Mouse (Mus musculus): ENCODE measurements at regions not wholly inside any gene's neighbourhood (a gene's known extent, or its start where the extent isn't known, plus 50 kb on each side); places are given as distances from the start of the nearest gene placed in this dataset.

- TF ChIP-seq POLR2A (IDR thresholded peaks at IDR 0.05; ENCODE audit: insufficient read depth, low read length) (no peak), EP300 (IDR thresholded peaks at IDR 0.05; ENCODE audit: insufficient read depth, low read depth, low read length) (no peak), CTCF (IDR thresholded peaks at IDR 0.05; ENCODE audit: low read depth, low read length) (no peak)
These were observed 704.6 kb downstream of the Robo2 start for GRCm38 (mm10) chr16:73707051-73707450.

GRCm38 (mm10) chr16:73689274-73689673 is 722.4 kb downstream of the Robo2 start:
- Histone ChIP-seq H3K27ac (ENCODE audit: insufficient read depth, low read length) (no peak overlapping the region), H3K9me3 (replicated peaks; ENCODE audit: control insufficient read depth, insufficient read depth, low read length, poor library complexity, severe bottlenecking) (no peaks in the 10 kb centered on the region), H3K27me3 (ENCODE audit: control insufficient read depth, insufficient read depth, low read length, poor library complexity, severe bottlenecking) (no peaks in the 10 kb centered on the region), H3K9ac (ENCODE audit: low read depth, poor library complexity, severe bottlenecking) (no peak overlapping the region), H3K4me1 (ENCODE audit: control insufficient read depth, insufficient read depth, low read length) (no peaks in the 10 kb centered on the region), H3K4me3 (ENCODE audit: low read depth, low read length) (no peak overlapping the region), H3K36me3 (ENCODE audit: control insufficient read depth, insufficient read depth, low read length, poor library complexity, severe bottlenecking) (no peaks in the 10 kb centered on the region)
- TF ChIP-seq EP300 (IDR thresholded peaks at IDR 0.05; ENCODE audit: insufficient read depth, low read depth, low read length) = no peak
- no peak for TF ChIP-seq CTCF (IDR thresholded peaks at IDR 0.05; ENCODE audit: low read depth, low read length)
- no peak for TF ChIP-seq POLR2A (IDR thresholded peaks at IDR 0.05; ENCODE audit: insufficient read depth, low read length)

More at GRCm38 (mm10) chr16:73707051-73707450, 704.6 kb downstream of the Robo2 start:
- Histone ChIP-seq H3K4me3 (ENCODE audit: low read depth, low read length) (no peak overlapping the region), H3K9me3 (replicated peaks; ENCODE audit: control insufficient read depth, insufficient read depth, low read length, poor library complexity, severe bottlenecking) (no peaks in the 10 kb centered on the region), H3K4me1 (ENCODE audit: control insufficient read depth, insufficient read depth, low read length) (no peaks in the 10 kb centered on the region), H3K9ac (ENCODE audit: low read depth, poor library complexity, severe bottlenecking) (no peak overlapping the region), H3K27me3 (ENCODE audit: control insufficient read depth, insufficient read depth, low read length, poor library complexity, severe bottlenecking) (no peaks in the 10 kb centered on the region), H3K36me3 (ENCODE audit: control insufficient read depth, insufficient read depth, low read length, poor library complexity, severe bottlenecking) (no peaks in the 10 kb centered on the region), H3K27ac (ENCODE audit: insufficient read depth, low read length) (no peak overlapping the region)

DNA sequence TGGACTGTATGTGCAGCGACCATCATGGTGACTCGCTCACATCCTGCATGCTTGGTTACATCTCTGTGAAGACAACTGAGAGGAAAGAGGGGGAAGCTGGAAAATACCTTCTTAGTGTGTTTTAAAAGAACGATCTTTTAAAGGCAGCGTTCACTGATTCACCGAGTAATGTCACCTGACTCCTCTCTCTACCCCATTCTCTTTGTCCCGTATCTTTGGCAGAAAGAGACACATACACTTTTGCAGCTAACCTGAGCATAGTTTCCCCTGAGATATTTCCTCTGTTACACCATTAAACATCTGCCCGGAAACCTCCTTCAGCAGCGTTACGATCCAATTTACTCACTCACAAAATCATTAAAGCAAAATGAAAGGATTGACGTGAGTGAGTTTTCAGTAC is 731.8 kb downstream of the Robo2 start:
- H3K9me3 ChIP-seq (replicated peaks; ENCODE audit: control insufficient read depth, insufficient read depth, low read length, poor library complexity, severe bottlenecking) = 0 out of 2 replicates have a peak, but pooled peaks cover 4% of the 10 kb centered on the region
- no peaks in the 10 kb centered on the region for H3K27me3 ChIP-seq (ENCODE audit: control insufficient read depth, insufficient read depth, low read length, poor library complexity, severe bottlenecking)
- H3K4me1 ChIP-seq (ENCODE audit: control insufficient read depth, insufficient read depth, low read length) = no peaks in the 10 kb centered on the region
- H3K9ac ChIP-seq (ENCODE audit: low read depth, poor library complexity, severe bottlenecking) = no peak overlapping the region
- H3K4me3 ChIP-seq (ENCODE audit: low read depth, low read length) = no peak overlapping the region
- H3K27ac ChIP-seq (ENCODE audit: insufficient read depth, low read length) = no peak overlapping the region
- H3K36me3 ChIP-seq (ENCODE audit: control insufficient read depth, insufficient read depth, low read length, poor library complexity, severe bottlenecking) = no peaks in the 10 kb centered on the region
- TF ChIP-seq EP300 (IDR thresholded peaks at IDR 0.05; ENCODE audit: insufficient read depth, low read depth, low read length) (no peak), CTCF (IDR thresholded peaks at IDR 0.05; ENCODE audit: low read depth, low read length) (no peak), POLR2A (IDR thresholded peaks at IDR 0.05; ENCODE audit: insufficient read depth, low read length) (no peak)

DNA sequence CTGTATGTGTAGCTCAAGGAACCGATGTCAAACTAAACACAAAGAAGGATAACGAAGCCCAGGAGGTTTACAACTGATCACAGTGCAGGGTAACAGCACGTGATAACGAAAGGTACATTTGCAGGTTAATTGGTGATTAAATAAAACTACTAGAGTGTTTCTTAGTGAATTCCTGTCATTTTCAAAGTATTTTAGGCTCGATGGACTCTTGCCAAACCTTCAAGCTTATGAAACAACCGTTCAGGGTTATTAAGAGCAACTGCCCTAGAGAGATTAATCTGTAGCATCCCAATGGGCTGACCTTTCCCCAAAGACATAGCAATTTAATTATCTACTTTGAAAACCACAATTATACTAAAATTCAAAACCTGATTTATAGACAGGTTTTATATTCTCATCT is 741.1 kb downstream of the Robo2 start:
- Histone ChIP-seq H3K9ac (ENCODE audit: low read depth, poor library complexity, severe bottlenecking) (no peak overlapping the region), H3K27me3 (ENCODE audit: control insufficient read depth, insufficient read depth, low read length, poor library complexity, severe bottlenecking) (no peaks in the 10 kb centered on the region), H3K9me3 (replicated peaks; ENCODE audit: control insufficient read depth, insufficient read depth, low read length, poor library complexity, severe bottlenecking) (no peaks in the 10 kb centered on the region), H3K4me3 (ENCODE audit: low read depth, low read length) (no peak overlapping the region), H3K27ac (ENCODE audit: insufficient read depth, low read length) (no peak overlapping the region), H3K4me1 (ENCODE audit: control insufficient read depth, insufficient read depth, low read length) (no peaks in the 10 kb centered on the region), H3K36me3 (ENCODE audit: control insufficient read depth, insufficient read depth, low read length, poor library complexity, severe bottlenecking) (no peaks in the 10 kb centered on the region)
- TF ChIP-seq CTCF (IDR thresholded peaks at IDR 0.05; ENCODE audit: low read depth, low read length) (no peak), POLR2A (IDR thresholded peaks at IDR 0.05; ENCODE audit: insufficient read depth, low read length) (no peak), EP300 (IDR thresholded peaks at IDR 0.05; ENCODE audit: insufficient read depth, low read depth, low read length) (no peak)

GRCm38 (mm10) chr16:73652976-73653690 is 758.5 kb downstream of the Robo2 start:
- no peak for TF ChIP-seq POLR2A (IDR thresholded peaks at IDR 0.05; ENCODE audit: insufficient read depth, low read length)
- no peak for TF ChIP-seq EP300 (IDR thresholded peaks at IDR 0.05; ENCODE audit: insufficient read depth, low read depth, low read length)
- TF ChIP-seq CTCF (IDR thresholded peaks at IDR 0.05; ENCODE audit: low read depth, low read length) = no peak
- no peaks in the 10 kb centered on the region for H3K4me1 ChIP-seq (ENCODE audit: control insufficient read depth, insufficient read depth, low read length)

DNA sequence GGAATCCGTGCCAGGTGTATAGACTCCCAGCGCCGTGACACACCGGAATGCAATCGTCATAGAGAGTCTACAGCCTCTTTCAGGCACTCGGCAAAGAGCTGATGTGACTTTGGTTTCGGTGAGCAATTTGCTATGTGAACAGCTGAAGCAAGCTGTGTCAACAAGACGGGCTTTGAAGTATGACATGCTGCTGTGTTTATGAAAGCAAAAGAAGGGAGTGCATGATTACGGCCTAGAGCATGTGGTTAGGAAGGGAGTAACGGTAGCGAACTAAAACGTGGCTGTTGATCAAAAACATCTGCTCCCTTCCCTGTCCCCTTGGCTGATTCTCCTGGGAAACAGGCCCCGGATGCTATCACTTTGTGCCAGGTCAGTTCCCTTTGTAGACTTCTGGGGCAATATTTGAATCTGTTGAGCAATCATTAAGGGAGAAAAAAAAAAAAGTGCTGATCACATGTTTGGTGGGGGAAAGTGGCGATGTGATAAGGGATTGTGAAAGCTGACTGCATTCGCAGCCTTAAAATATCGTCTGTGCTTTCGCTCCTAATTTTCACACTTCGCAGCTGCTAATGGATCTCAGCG is 764.3 kb downstream of the Robo2 start:
- H3K4me3 ChIP-seq (ENCODE audit: low read depth, low read length) = no peak overlapping the region
- TF ChIP-seq POLR2A (IDR thresholded peaks at IDR 0.05; ENCODE audit: insufficient read depth, low read length) (no peak), EP300 (IDR thresholded peaks at IDR 0.05; ENCODE audit: insufficient read depth, low read depth, low read length) (no peak), CTCF (IDR thresholded peaks at IDR 0.05; ENCODE audit: low read depth, low read length) (no peak)
- no peaks in the 10 kb centered on the region for H3K36me3 ChIP-seq (ENCODE audit: control insufficient read depth, insufficient read depth, low read length, poor library complexity, severe bottlenecking)
- H3K9ac ChIP-seq (ENCODE audit: low read depth, poor library complexity, severe bottlenecking) = no peak overlapping the region
- no peaks in the 10 kb centered on the region for H3K4me1 ChIP-seq (ENCODE audit: control insufficient read depth, insufficient read depth, low read length)
- no peaks in the 10 kb centered on the region for H3K9me3 ChIP-seq (replicated peaks; ENCODE audit: control insufficient read depth, insufficient read depth, low read length, poor library complexity, severe bottlenecking)
- H3K27ac ChIP-seq (ENCODE audit: insufficient read depth, low read length) = no peak overlapping the region
- H3K27me3 ChIP-seq (ENCODE audit: control insufficient read depth, insufficient read depth, low read length, poor library complexity, severe bottlenecking) = no peaks in the 10 kb centered on the region; the same call in 1 of the 2 replicates

More at GRCm38 (mm10) chr16:73652976-73653690, 758.5 kb downstream of the Robo2 start:
- H3K9me3 ChIP-seq (replicated peaks; ENCODE audit: control insufficient read depth, insufficient read depth, low read length, poor library complexity, severe bottlenecking) = no peaks in the 10 kb centered on the region
- H3K9ac ChIP-seq (ENCODE audit: low read depth, poor library complexity, severe bottlenecking) = no peak overlapping the region
- H3K27me3 ChIP-seq (ENCODE audit: control insufficient read depth, insufficient read depth, low read length, poor library complexity, severe bottlenecking) = no peaks in the 10 kb centered on the region
- H3K27ac ChIP-seq (ENCODE audit: insufficient read depth, low read length) = no peak overlapping the region
- H3K36me3 ChIP-seq (ENCODE audit: control insufficient read depth, insufficient read depth, low read length, poor library complexity, severe bottlenecking) = no peaks in the 10 kb centered on the region
- H3K4me3 ChIP-seq (ENCODE audit: low read depth, low read length) = no peak overlapping the region

Data from ES-Bruce4 (cell line).